Mouse (Mus musculus) lung, postnatal 0 days (tissue): ENCODE results near the gene Irx1. TPM values are rescaled to one million over a fixed set of nuclear protein-coding genes. Genes with fewer than 3 reads are reported as not detected.
A peak's percentile ranks its signal among the peaks of the same experiment; 100 is the strongest.

Experiments
- ATAC-seq: fragments of 200-750 bp; cut with Nextera tagmentation; 2 replicates; pipeline ENCODE4 v1.8.0; 2017; ENCODE audit warnings: moderate library complexity
- DNase-seq: peaks from one replicate; pipeline ENCODE4 v3.0.0-alpha.2; 2016; ENCODE audit warnings: low spot score
- H3K27ac ChIP-seq: fragments of 300-500 bp; sonication (generic); 2 replicates; pipeline ENCODE4 v1.5.1; 2014; ENCODE audit warnings: antibody characterized with exemption, mild to moderate bottlenecking, low read length, mixed read lengths
- H3K27me3 ChIP-seq: fragments of 300-500 bp; sonication (generic); replicated peaks from 2 replicates; pipeline ENCODE4 v1.6.1; 2014; ENCODE audit warnings: low read length, mixed read lengths; ENCODE audit not compliant: insufficient read depth
- H3K36me3 ChIP-seq: fragments of 300-500 bp; sonication (generic); 2 replicates; pipeline ENCODE4 v1.6.1; 2014; ENCODE audit warnings: low read length, mixed read lengths; ENCODE audit not compliant: insufficient read depth
- H3K4me1 ChIP-seq: fragments of 300-500 bp; sonication (generic); 2 replicates; pipeline ENCODE4 v1.6.1; 2014; ENCODE audit warnings: antibody characterized with exemption, low read depth, low read length, mixed read lengths; ENCODE audit not compliant: insufficient read depth
- H3K4me2 ChIP-seq: fragments of 300-500 bp; sonication (generic); replicated peaks from 2 replicates; pipeline ENCODE4 v1.6.1; 2014; ENCODE audit warnings: low read depth, mild to moderate bottlenecking, low read length, moderate library complexity, mixed read lengths
- H3K4me3 ChIP-seq: fragments of 300-500 bp; sonication (generic); 2 replicates; pipeline ENCODE4 v1.5.1; 2014; ENCODE audit warnings: low read depth, low read length
- H3K9ac ChIP-seq: fragments of 300-500 bp; sonication (generic); replicated peaks from 2 replicates; pipeline ENCODE4 v1.6.1; 2014; ENCODE audit warnings: low read depth, mild to moderate bottlenecking
- H3K9me3 ChIP-seq: fragments of 300-500 bp; sonication (generic); 2 replicates; pipeline ENCODE4 v1.6.1; 2016; ENCODE audit warnings: low read length, mixed read lengths
- CTCF ChIP-seq: IDR thresholded peaks from 2 replicates; pipeline ENCODE4 v1.5.1; 2016; ENCODE audit warnings: antibody characterized with exemption, mild to moderate bottlenecking
- EP300 ChIP-seq: IDR thresholded peaks from 2 replicates; pipeline ENCODE4 v1.6.1; 2016; ENCODE audit warnings: antibody characterized with exemption, mild to moderate bottlenecking, control low read depth
- WGBS: fragments of 180-500 bp; shearing (Covaris S2); extraction: QIAGEN DNeasy Blood & Tissue Kit; methylation state at CpG from one replicate; pipeline ENCODE4 v1.1.7; 2014; 5-methylcytosine and 5-hydroxymethylcytosine counted together
- polyA plus RNA-seq: library from polyadenylated mRNA; unstranded; fragments of >200 nt; fragmentation: Nextera tagmentation; extraction: Ambion mirVana; gene quantifications from 2 replicates; pipeline ENCODE4 v1.2.1, GENCODE M21; 2015

Irx1 gene
- polyA plus RNA-seq, 1 experiment from 2014 or later = 20.6 TPM

- 21% methylated on average over 2 of the region's 2 CpGs for WGBS
- Histone ChIP-seq H3K4me2 (no peak overlapping the region), H3K9me3 (no peaks in the 10 kb centered on the region), H3K4me1 (no peaks in the 10 kb centered on the region; the same call in 1 of the 2 replicates), H3K4me3 (no peak overlapping the region), H3K27ac (no peak overlapping the region), H3K36me3 (no peaks in the 10 kb centered on the region), H3K27me3 (peaks cover 34% of the 10 kb centered on the region), H3K9ac (no peak overlapping the region)
- no peak for ATAC-seq
- no peak for TF ChIP-seq EP300
- TF ChIP-seq CTCF = no peak
- DNase-seq = no peak
Observed at GRCm38 (mm10) chr13:71966631-71967030, 3.1 kb upstream of the Irx1 start.

- Histone ChIP-seq H3K4me1 (no peaks in the 10 kb centered on the region; the same call in 1 of the 2 replicates), H3K9ac (no peak overlapping the region), H3K36me3 (no peaks in the 10 kb centered on the region), H3K27ac (peak overlapping the region; percentile 89), H3K4me2 (peak overlapping the region; percentile 58), H3K4me3 (peak overlapping the region; percentile 63), H3K27me3 (peaks cover 42% of the 10 kb centered on the region), H3K9me3 (no peaks in the 10 kb centered on the region)
- 0% methylated on average over 13 of the region's 13 CpGs for WGBS
- peak; percentile 83 for DNase-seq
- TF ChIP-seq CTCF (peak; percentile 73), EP300 (no peak)
- peak; percentile 65 for ATAC-seq
Observed at GRCm38 (mm10) chr13:71964366-71964765, 843 bp upstream of the Irx1 start.

GRCm38 (mm10) chr13:71962661-71963355 is 715 bp downstream of the Irx1 start:
- peak overlapping the region; percentile 58 for H3K4me2 ChIP-seq
- H3K27me3 ChIP-seq = peaks cover 45% of the 10 kb centered on the region
- no peaks in the 10 kb centered on the region for H3K36me3 ChIP-seq
- ATAC-seq (peak; percentile 10), DNase-seq (no peak)
- no peaks in the 10 kb centered on the region; the same call in 1 of the 2 replicates for H3K4me1 ChIP-seq
- TF ChIP-seq CTCF (no peak), EP300 (no peak)
- H3K9ac ChIP-seq = peak overlapping the region; percentile 88
- peak overlapping the region; percentile 63 for H3K4me3 ChIP-seq
- peak overlapping the region; percentile 89 for H3K27ac ChIP-seq
- 2% methylated on average over 40 of the region's 55 CpGs for WGBS
- no peaks in the 10 kb centered on the region for H3K9me3 ChIP-seq

- ATAC-seq (no peak), DNase-seq (no peak)
- TF ChIP-seq EP300 (no peak), CTCF (no peak)
- Histone ChIP-seq H3K4me2 (peak overlapping the region; percentile 58; the same call in 1 of the 2 replicates), H3K4me1 (no peaks in the 10 kb centered on the region; the same call in 1 of the 2 replicates), H3K4me3 (peak overlapping the region; percentile 63), H3K9ac (peak overlapping the region; percentile 88), H3K27me3 (peaks cover 48% of the 10 kb centered on the region), H3K27ac (peak overlapping the region; percentile 89), H3K9me3 (no peaks in the 10 kb centered on the region), H3K36me3 (no peaks in the 10 kb centered on the region)
- 2% methylated on average over 25 of the region's 25 CpGs for WGBS
Observed at GRCm38 (mm10) chr13:71961891-71962660, 1.4 kb downstream of the Irx1 start.

GRCm38 (mm10) chr13:71960846-71961735 is 2.4 kb downstream of the Irx1 start:
- H3K4me3 ChIP-seq = peak overlapping the region; percentile 63
- H3K9ac ChIP-seq = peak overlapping the region; percentile 88
- no peaks in the 10 kb centered on the region for H3K9me3 ChIP-seq
- peak overlapping the region; percentile 89; the same call in 1 of the 2 replicates for H3K27ac ChIP-seq
- no peak for TF ChIP-seq CTCF
- TF ChIP-seq EP300 = no peak
- ATAC-seq (no peak), DNase-seq (no peak)
- WGBS = 10% methylated on average over 9 of the region's 9 CpGs
- no peaks in the 10 kb centered on the region for H3K4me1 ChIP-seq
- H3K27me3 ChIP-seq = peaks cover 55% of the 10 kb centered on the region
- H3K4me2 ChIP-seq = peak overlapping the region; percentile 52
- H3K36me3 ChIP-seq = no peaks in the 10 kb centered on the region
